Mouse (Mus musculus): Measurements from ENCODE around the gene Isx.

GRCm38 (mm10) chr8:74888763-74889162, 15.8 kb downstream of the Isx start:
- no peak for TF ChIP-seq CTCF (IDR thresholded peaks at IDR 0.05; ENCODE audit: control insufficient read depth, insufficient read depth, low read length)
- no peak for TF ChIP-seq POLR2A (IDR thresholded peaks at IDR 0.05; ENCODE audit: borderline replicate concordance, control insufficient read depth, low read depth, low read length)

Data from bone marrow, adult 2 months (tissue).